Mouse (Mus musculus): ENCODE measurements around the gene Hspb8. TPM values are rescaled to one million over a fixed set of nuclear protein-coding genes. Genes with fewer than 3 reads are reported as not detected.
"Not testable (repeated sequence)": the region's sequence is repeated elsewhere in the genome, so short reads cannot be mapped to it uniquely, and the experiment has no call there.

Hspb8 gene
- polyA plus RNA-seq, 2 experiments = 2.3 to 2.5 TPM

GRCm38 (mm10) chr5:116432871-116433270 is 10.2 kb upstream of the Hspb8 start:
- ATAC-seq (ENCODE audit: insufficient read depth) = no peak
- 44% methylated on average over 7 of the region's 7 CpGs for WGBS (ENCODE audit: insufficient replicate concordance)

GRCm38 (mm10) chr5:116426701-116427100 is 4.0 kb upstream of the Hspb8 start:
- WGBS (ENCODE audit: insufficient replicate concordance) = 70% methylated on average over 2 of the region's 2 CpGs
- TF ChIP-seq EP300 (IDR thresholded peaks at IDR 0.05; ENCODE audit: low read depth) (no peak), CTCF (IDR thresholded peaks at IDR 0.05; ENCODE audit: low read depth) (no peak)
- Histone ChIP-seq H3K36me3 (replicated peaks; ENCODE audit: control insufficient read depth, insufficient read depth, low read depth) (no peaks in the 10 kb centered on the region), H3K27me3 (ENCODE audit: control insufficient read depth, insufficient read depth, low read length) (no peaks in the 10 kb centered on the region), H3K9me3 (ENCODE audit: control insufficient read depth, low read length) (no peaks in the 10 kb centered on the region), H3K27ac (no peak overlapping the region), H3K4me2 (ENCODE audit: low read depth) (no peak overlapping the region), H3K9ac (replicated peaks) (no peak overlapping the region), H3K4me3 (ENCODE audit: insufficient read depth in 1 of 2, low read depth in 2 of 2, low read length in 2 of 2) (no peak overlapping the region), H3K4me1 (replicated peaks; ENCODE audit: control insufficient read depth in 2 of 2, insufficient read depth in 2 of 2, low read length in 1 of 2) (no peaks in the 10 kb centered on the region)
- DNase-seq (ENCODE audit: low read depth in 3 of 3, low spot score in 3 of 3) (no peak), ATAC-seq (ENCODE audit: insufficient read depth) (no peak)

More at GRCm38 (mm10) chr5:116432871-116433270, 10.2 kb upstream of the Hspb8 start:
- no peak overlapping the region for H3K9ac ChIP-seq (replicated peaks)
- DNase-seq (ENCODE audit: low read depth in 3 of 3, low spot score in 3 of 3) = no peak
- H3K36me3 ChIP-seq (replicated peaks; ENCODE audit: control insufficient read depth, insufficient read depth, low read depth) = no peaks in the 10 kb centered on the region
- H3K27ac ChIP-seq = no peak overlapping the region
- no peak for TF ChIP-seq CTCF (IDR thresholded peaks at IDR 0.05; ENCODE audit: low read depth)
- no peak for TF ChIP-seq EP300 (IDR thresholded peaks at IDR 0.05; ENCODE audit: low read depth)
- H3K4me3 ChIP-seq (ENCODE audit: insufficient read depth in 1 of 2, low read depth in 2 of 2, low read length in 2 of 2) = no peak overlapping the region
- no peaks in the 10 kb centered on the region for H3K27me3 ChIP-seq (ENCODE audit: control insufficient read depth, insufficient read depth, low read length)
- no peaks in the 10 kb centered on the region for H3K4me1 ChIP-seq (replicated peaks; ENCODE audit: control insufficient read depth in 2 of 2, insufficient read depth in 2 of 2, low read length in 1 of 2)
- H3K9me3 ChIP-seq (ENCODE audit: control insufficient read depth, low read length) = no peaks in the 10 kb centered on the region
- H3K4me2 ChIP-seq (ENCODE audit: low read depth) = no peak overlapping the region

- H3K27me3 ChIP-seq (ENCODE audit: control insufficient read depth, insufficient read depth, low read length); ATAC-seq (ENCODE audit: insufficient read depth); H3K36me3 ChIP-seq (replicated peaks; ENCODE audit: control insufficient read depth, insufficient read depth, low read depth); H3K9ac ChIP-seq (replicated peaks); DNase-seq (ENCODE audit: low read depth in 3 of 3, low spot score in 3 of 3); H3K4me3 ChIP-seq (ENCODE audit: insufficient read depth in 1 of 2, low read depth in 2 of 2, low read length in 2 of 2); H3K9me3 ChIP-seq (ENCODE audit: control insufficient read depth, low read length); H3K4me2 ChIP-seq (ENCODE audit: low read depth); H3K4me1 ChIP-seq (replicated peaks; ENCODE audit: control insufficient read depth in 2 of 2, insufficient read depth in 2 of 2, low read length in 1 of 2); H3K27ac ChIP-seq: not testable (repeated sequence)
- 67% methylated on average over 3 of the region's 3 CpGs for WGBS (ENCODE audit: insufficient replicate concordance)
Observed at GRCm38 (mm10) chr5:116425709-116426108, 3.0 kb upstream of the Hspb8 start.

- 50% methylated on average over 7 of the region's 7 CpGs for WGBS (ENCODE audit: insufficient replicate concordance)
- Histone ChIP-seq H3K27ac (no peak overlapping the region), H3K4me3 (ENCODE audit: insufficient read depth in 1 of 2, low read depth in 2 of 2, low read length in 2 of 2) (no peak overlapping the region), H3K36me3 (replicated peaks; ENCODE audit: control insufficient read depth, insufficient read depth, low read depth) (no peaks in the 10 kb centered on the region), H3K4me2 (ENCODE audit: low read depth) (no peak overlapping the region), H3K27me3 (ENCODE audit: control insufficient read depth, insufficient read depth, low read length) (no peaks in the 10 kb centered on the region), H3K4me1 (replicated peaks; ENCODE audit: control insufficient read depth in 2 of 2, insufficient read depth in 2 of 2, low read length in 1 of 2) (no peaks in the 10 kb centered on the region; a peak in 1 of 4 replicates), H3K9me3 (ENCODE audit: control insufficient read depth, low read length) (no peaks in the 10 kb centered on the region), H3K9ac (replicated peaks) (no peak overlapping the region)
- no peak for TF ChIP-seq CTCF (IDR thresholded peaks at IDR 0.05; ENCODE audit: low read depth)
- DNase-seq (ENCODE audit: low read depth in 3 of 3, low spot score in 3 of 3) (no peak), ATAC-seq (ENCODE audit: insufficient read depth) (no peak)
Observed at GRCm38 (mm10) chr5:116425273-116425672, 2.6 kb upstream of the Hspb8 start.

GRCm38 (mm10) chr5:116423746-116424145 is 1.1 kb upstream of the Hspb8 start:
- H3K4me2 ChIP-seq (ENCODE audit: low read depth) = no peak overlapping the region
- H3K9ac ChIP-seq (replicated peaks) = no peak overlapping the region
- H3K36me3 ChIP-seq (replicated peaks; ENCODE audit: control insufficient read depth, insufficient read depth, low read depth) = no peaks in the 10 kb centered on the region
- TF ChIP-seq CTCF (IDR thresholded peaks at IDR 0.05; ENCODE audit: low read depth) (no peak), EP300 (IDR thresholded peaks at IDR 0.05; ENCODE audit: low read depth) (no peak)
- H3K27me3 ChIP-seq (ENCODE audit: control insufficient read depth, insufficient read depth, low read length) = no peaks in the 10 kb centered on the region
- no peaks in the 10 kb centered on the region; a peak in 1 of 4 replicates for H3K4me1 ChIP-seq (replicated peaks; ENCODE audit: control insufficient read depth in 2 of 2, insufficient read depth in 2 of 2, low read length in 1 of 2)
- 60% methylated on average over 8 of the region's 8 CpGs for WGBS (ENCODE audit: insufficient replicate concordance)
- no peak overlapping the region for H3K4me3 ChIP-seq (ENCODE audit: insufficient read depth in 1 of 2, low read depth in 2 of 2, low read length in 2 of 2)
- ATAC-seq (ENCODE audit: insufficient read depth) (no peak), DNase-seq (ENCODE audit: low read depth in 3 of 3, low spot score in 3 of 3) (no peak)
- H3K27ac ChIP-seq = no peak overlapping the region
- H3K9me3 ChIP-seq (ENCODE audit: control insufficient read depth, low read length) = no peaks in the 10 kb centered on the region

Measured in liver, embryonic 14.5 days (tissue).